Mouse (Mus musculus): ENCODE measurements around the gene Gm13279.
"Not testable (repeated sequence)": the region's sequence is repeated elsewhere in the genome, so short reads cannot be mapped to it uniquely, and the experiment has no call there.

Gene Gm13279

DNA sequence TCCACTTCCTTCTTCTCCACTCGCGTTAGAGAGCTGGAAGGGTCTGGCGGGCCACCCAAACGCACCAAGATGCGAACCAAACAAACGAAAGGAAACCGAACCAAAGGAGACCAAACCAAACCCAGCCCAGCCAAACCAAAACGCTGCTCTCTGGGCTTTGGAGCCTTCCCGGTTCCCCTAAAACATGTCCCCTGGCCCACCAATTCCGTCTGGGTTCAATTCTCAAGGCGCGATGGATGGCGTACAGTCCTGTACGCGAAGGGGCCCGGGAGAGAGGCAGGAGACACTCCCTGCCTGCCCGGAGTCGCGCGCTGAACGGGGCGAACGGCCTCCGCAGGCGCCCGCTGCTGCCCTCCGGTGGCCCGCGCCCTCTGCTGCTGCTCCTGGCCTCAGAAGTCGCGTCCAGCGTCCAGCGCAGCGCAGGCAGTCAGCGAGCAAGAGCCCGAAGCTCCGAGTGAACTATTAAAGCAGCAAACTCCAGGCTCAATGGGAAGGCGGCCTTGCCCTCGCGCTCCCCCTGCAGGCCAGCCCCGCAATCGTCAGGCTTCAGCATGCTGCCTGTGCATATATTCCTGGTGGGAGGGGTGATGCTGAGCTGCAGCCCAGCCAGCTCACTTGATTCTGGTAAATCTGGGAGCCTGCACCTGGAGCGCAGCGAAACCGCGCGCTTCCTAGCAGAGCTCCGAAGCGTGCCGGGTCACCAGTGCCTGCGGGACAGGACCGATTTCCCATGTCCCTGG is 3.1 kb upstream of the Gm13279 start, which contains the start of gene Gm13275:
TSS of gene Gm13275 (plus strand) at position 552 of the 740 bp plus-strand sequence.
- DNase-seq (ENCODE audit: low spot score): peak; percentile 73

DNA sequence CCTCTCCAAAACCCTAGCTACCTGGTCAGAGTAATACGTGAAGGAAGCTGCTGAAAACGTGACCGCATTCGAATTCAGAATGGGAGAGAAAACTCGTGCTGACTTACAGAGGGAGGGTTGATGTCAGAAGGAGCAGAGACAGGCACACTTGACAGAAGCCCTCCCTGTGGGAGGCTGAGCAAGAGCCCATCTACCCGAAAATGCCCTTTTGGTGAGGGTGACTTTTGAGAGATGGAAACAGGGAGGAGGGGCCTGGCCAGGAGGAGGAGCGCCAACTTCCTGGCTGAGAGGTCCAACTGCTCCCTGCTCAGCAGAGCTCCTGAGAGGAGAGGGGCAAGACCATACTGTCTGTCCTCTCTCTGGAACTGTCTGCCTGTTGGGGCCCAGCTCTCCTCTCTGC is 2.2 kb downstream of the Gm13279 start, which contains the start of gene Gm13285:
TSS of gene Gm13285 (plus strand) at position 301 of the 400 bp plus-strand sequence.
- DNase-seq (ENCODE audit: low spot score): not testable (repeated sequence)

DNA sequence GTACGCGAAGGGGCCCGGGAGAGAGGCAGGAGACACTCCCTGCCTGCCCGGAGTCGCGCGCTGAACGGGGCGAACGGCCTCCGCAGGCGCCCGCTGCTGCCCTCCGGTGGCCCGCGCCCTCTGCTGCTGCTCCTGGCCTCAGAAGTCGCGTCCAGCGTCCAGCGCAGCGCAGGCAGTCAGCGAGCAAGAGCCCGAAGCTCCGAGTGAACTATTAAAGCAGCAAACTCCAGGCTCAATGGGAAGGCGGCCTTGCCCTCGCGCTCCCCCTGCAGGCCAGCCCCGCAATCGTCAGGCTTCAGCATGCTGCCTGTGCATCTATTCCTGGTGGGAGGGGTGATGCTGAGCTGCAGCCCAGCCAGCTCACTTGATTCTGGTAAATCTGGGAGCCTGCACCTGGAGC is 5.8 kb downstream of the Gm13279 start, which contains the start of gene Gm13287:
TSS of gene Gm13287 (plus strand) at position 301 of the 400 bp plus-strand sequence.
- not testable (repeated sequence) for DNase-seq (ENCODE audit: low spot score)

DNA sequence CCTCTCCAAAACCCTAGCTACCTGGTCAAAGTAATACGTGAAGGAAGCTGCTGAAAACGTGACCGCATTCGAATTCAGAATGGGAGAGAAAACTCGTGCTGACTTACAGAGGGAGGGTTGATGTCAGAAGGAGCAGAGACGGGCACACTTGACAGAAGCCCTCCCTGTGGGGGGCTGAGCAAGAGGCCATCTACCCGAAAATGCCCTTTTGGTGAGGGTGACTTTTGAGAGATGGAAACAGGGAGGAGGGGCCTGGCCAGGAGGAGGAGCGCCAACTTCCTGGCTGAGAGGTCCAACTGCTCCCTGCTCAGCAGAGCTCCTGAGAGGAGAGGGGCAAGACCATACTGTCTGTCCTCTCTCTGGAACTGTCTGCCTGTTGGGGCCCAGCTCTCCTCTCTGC is 8.0 kb downstream of the Gm13279 start, which contains the start of gene Gm13288:
TSS of gene Gm13288 (plus strand) at position 301 of the 400 bp plus-strand sequence.
- DNase-seq (ENCODE audit: low spot score): not testable (repeated sequence)

DNA sequence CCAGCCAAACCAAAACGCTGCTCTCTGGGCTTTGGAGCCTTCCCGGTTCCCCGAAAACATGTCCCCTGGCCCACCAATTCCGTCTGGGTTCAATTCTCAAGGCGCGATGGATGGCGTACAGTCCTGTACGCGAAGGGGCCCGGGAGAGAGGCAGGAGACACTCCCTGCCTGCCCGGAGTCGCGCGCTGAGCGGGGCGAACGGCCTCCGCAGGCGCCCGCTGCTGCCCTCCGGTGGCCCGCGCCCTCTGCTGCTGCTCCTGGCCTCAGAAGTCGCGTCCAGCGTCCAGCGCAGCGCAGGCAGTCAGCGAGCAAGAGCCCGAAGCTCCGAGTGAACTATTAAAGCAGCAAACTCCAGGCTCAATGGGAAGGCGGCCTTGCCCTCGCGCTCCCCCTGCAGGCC is 8.6 kb downstream of the Gm13279 start:
- peak; percentile 6 for DNase-seq (ENCODE audit: low spot score)

DNA sequence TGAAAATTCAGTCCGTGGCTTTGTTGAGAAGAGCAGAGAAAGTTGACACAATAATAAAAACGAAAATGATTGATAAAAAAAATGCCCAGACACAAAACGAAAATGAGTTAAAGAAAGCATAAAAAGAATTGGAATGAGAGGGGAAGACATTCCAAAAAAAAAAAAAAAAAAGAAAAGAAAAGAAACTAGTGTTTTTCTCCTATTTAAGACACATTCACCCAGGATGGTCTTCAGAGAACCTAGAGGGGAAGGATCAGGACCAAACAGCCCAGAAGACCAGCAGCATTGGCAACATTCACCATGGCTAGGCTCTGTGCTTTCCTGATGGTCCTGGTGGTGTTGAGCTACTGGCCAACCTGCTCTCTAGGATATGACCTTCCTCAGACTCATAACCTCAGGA is 18.7 kb downstream of the Gm13279 start, which contains the start of gene Ifna7:
TSS of gene Ifna7 (plus strand) at position 301 of the 400 bp plus-strand sequence.
- DNase-seq (ENCODE audit: low spot score): no peak

DNA sequence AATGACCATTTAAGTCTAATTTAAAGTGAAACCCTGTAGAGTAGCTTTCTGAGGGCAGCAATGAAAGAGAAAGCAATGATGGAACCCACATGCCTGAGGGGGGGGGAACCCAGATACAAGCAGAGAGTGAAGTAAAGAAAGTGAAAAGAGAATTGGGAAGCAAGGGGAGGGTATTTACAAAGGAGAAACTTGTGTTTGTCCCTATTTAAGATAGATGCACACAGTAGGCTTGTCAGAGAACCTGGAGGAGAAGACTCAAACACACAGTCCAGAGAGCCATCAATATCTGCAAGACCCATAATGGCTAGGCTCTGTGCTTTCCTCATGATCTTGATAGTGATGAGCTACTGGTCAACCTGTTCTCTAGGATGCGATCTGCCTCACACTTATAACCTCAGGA is 22.5 kb downstream of the Gm13279 start, which contains the start of gene Ifna11:
TSS of gene Ifna11 (plus strand) at position 301 of the 400 bp plus-strand sequence.
- DNase-seq (ENCODE audit: low spot score): no peak

DNA sequence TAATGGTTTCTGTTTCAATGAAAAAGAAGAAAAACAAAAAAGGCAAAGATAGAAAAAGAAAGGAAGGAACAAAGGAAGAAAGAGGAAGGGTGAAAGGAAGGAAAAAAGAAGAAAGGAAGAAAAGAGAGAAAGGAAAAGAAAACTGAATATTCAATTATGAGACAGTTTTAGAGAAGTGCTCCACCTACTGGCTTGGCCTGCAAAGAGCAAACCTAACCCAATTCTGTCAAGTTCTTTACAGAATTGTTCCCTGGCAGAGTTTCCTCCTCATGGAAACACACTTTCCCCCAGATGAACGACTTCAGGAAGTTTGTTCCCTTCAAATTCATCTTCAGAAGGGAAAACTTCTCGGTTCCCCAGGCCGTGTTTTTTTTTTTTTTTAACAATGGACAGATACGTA is 25.8 kb downstream of the Gm13279 start:
- DNase-seq (ENCODE audit: low spot score): no peak

DNA sequence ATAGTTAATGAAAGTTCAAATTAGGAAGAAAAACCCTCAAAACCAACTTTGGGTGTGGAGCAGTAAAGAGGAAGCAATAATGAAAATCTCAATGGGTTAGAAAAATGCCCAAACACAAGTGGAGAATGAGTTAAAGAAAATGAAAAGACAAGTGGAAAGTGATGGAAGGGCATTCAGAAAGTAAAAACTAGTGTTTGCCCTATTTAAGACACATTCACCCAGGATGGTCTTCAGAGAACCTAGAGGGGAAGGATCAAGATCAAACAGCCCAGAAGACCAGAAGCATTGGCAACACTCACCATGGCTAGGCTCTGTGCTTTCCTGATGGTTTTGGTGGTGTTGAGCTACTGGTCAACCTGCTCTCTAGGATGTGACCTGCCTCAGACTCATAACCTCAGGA is 29.9 kb downstream of the Gm13279 start, which contains the start of gene Ifna6:
TSS of gene Ifna6 (plus strand) at position 301 of the 400 bp plus-strand sequence.
- DNase-seq (ENCODE audit: low spot score): not testable (repeated sequence)

DNA sequence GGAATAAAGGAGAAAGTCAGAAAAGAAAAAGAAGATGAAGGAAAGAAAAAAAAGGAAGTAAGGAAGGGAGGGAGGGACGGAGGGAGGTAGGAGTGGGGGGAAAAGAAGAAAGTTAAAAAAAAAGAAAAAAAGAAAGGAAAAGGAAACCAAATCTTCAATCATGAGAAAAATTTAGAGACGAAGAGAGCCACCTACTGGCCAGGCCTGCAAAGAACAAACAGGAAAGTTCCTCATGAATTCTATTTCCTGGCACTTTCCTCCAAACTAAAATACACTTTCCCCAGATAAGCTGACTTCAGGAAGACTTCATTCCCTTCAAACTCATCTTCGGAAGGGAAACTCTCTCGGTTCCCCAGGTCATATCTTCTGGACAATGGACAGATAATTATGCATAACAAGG is 33.3 kb downstream of the Gm13279 start:
- DNase-seq (ENCODE audit: low spot score): peak; percentile 3

DNA sequence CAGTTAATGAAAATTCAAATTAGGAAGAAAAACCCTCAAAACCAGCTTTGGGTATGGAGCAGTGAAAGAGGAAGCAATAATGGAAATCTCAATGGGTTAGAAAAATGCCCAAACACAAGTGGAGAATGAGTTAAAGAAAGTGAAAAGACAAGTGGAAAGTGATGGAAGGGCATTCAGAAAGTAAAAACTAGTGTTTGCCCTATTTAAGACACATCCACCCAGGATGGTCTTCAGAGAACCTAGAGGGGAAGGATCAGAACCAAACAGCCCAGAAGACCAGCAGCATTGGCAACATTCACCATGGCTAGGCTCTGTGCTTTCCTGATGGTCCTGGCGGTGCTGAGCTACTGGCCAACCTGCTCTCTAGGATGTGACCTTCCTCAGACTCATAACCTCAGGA is 38.0 kb downstream of the Gm13279 start, which contains the start of gene Ifna5:
TSS of gene Ifna5 (plus strand) at position 301 of the 400 bp plus-strand sequence.
- not testable (repeated sequence) for DNase-seq (ENCODE audit: low spot score)

DNA sequence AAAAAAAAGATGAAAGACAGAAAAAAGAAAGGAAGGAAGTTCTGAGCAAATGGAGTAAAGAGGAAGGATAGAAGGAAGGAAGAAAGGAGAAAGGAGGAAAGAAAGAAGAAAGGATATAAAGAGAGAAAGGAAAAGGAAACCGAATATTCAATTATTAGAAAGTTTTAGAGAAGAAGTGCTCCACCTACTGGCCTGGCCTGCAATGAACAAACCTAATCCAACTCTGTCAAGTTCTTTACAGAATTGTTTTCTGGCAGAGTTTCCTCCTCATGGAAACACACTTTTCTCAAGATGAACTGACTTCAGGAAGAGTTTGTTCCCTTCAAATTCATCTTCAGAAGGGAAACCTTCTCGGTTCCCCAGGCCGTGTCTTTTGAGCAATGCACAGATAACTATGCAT is 41.6 kb downstream of the Gm13279 start:
- no peak for DNase-seq (ENCODE audit: low spot score)

DNA sequence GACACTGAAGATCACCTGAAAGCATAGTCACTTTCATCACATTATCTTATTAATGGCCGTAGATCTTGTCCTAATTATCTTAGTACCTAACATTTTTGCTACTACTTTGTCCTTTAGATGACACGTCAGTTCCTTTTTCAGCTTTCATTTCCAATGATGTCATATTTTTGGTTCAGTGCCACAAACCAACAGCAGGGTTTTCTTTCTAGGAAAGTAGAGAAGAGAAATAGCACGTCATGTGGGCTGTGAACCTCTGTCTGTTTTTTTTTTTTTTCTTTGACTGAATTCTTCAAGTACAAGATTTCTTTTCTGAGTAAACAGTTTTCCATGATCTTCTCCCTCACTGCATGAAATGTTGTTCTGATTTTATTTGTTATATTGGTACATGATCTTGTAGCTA is 42.9 kb downstream of the Gm13279 start:
- DNase-seq (ENCODE audit: low spot score): no peak

DNA sequence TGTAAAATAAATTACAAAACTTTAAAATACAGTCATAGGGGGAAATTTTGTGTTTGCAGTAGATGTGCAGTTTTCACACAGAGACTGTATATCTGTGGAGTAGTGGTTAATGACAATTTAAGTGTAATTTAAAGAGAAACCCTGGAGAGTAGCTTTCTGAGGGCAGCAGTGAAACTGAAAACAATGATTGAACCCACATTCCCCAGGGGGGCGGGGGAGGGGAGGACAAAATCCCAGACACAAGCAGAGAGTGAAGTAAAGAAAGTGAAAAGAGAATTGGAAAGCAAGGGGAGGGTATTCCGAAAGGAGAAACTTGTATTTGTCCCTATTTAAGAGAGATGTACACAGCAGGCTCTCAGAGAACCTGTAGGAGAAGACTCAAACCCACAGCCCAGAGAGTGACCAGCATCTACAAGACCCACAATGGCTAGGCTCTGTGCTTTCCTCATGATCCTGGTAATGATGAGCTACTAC is 44.3 kb downstream of the Gm13279 start, which contains the start of gene Ifna4:
TSS of gene Ifna4 (plus strand) at position 424 of the 474 bp plus-strand sequence.
- no peak for DNase-seq (ENCODE audit: low spot score)

DNA sequence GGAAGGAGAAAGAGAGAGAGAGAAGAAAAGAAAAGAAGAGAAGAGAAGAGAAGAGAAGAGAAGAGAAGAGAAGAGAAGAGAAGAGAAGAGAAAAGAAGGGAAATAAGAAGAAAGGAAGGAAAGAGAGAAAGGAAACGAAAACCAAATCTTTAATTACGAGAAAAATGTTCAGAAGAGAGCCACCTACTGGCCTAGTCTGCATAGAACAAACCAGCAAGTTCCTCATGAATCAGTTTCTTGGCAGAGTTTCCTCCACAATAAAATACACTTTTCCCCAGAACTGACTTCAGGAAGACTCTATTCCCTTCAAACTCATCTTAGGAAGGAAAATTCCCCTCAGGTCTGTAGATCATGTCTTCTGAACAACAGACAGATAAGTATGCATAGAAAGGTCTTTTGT is 48.1 kb downstream of the Gm13279 start:
- no peak for DNase-seq (ENCODE audit: low spot score)
